In the genomic region with DNA sequence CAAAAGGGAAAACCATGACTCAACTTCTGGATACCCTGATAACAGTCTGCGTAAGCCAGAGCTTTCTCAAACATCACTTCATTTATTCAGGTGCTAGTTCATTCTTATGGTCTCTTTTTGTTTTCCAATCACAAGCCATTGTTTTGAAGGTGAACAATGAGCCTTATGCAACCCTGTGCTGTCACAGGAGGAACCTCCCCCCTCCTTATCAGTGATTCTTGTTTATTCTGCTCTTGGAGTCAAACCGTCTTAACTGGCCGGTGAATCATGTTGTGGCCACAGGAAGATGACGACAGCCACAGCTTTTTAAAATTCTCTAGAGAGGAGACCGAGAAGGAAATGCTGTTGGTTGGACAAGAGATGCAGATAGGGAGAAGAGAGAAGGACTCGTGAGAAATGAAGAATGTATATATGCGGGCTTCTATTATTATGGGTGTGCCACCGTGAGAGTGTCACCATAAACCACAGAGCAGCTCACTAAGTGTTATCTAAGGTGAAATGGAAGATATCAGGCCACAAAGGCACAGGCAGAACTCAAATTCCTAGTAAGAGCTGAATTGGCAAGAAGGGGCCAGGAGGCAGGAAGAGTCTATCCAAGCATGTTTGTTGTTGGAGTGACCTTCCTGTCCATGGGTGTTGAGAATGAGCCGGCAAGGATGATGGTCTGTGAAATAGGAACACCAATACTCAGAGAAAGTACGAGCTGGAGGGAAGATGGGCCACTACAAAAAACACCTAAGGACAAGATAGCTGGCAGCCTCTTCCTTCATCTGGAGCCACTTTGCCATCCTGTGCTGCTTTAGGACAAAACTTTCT, we compare ENCODE assay signal across 10 mouse cellular contexts.
DNase-seq lines count a peak whose midpoint lies in the region; ATAC-seq and TF ChIP-seq lines count a peak whose summit lies in the region.
"Had no signal": no experiment of that assay in that cellular context is flagged by ENCODE, and none has a peak within 500 bp of the region (broad histone marks: within the 10 kb centered on the region; RNA-seq: fewer than 3 reads in every experiment).

No protein-coding gene starts in this region.

- TF ChIP-seq POLR2A in MEL (IDR thresholded peaks at IDR 0.05; ENCODE audit: control insufficient read depth in 1 of 2, insufficient read depth in 1 of 2, low read depth in 1 of 2, low read length in 2 of 2, poor library complexity in 1 of 2): peak; percentile 37 to 60; a peak in 2 of 4 replicates

- ATAC-seq in heart, embryonic 13.5 days (ENCODE audit: extremely low read depth, insufficient number of reproducible peaks, low FRiP score, low TSS enrichment): no peak
- peak; percentile 47; the same call in 1 of the 2 replicates for ATAC-seq in liver, postnatal 0 days
- ATAC-seq in frontal cortex, adult (ENCODE audit: low TSS enrichment): no peak

- DNase-seq in adrenal gland, adult 2 months: peak; percentile 58
- no peak for DNase-seq in adrenal gland, postnatal 10 days
- peak; percentile 95 for DNase-seq in MEL (ENCODE audit: low read depth, low spot score)
- DNase-seq in liver, postnatal 0 days: no peak
- no peak for DNase-seq in left cerebral cortex, postnatal 10 days (ENCODE audit: extremely low spot score in 1 of 2, low spot score in 2 of 2)
- no peak for DNase-seq in right cerebral cortex, adult 2 months (ENCODE audit: low spot score in 2 of 2)
- DNase-seq: cerebellum, adult 2 months had no signal

- H3K4me2 ChIP-seq in heart, embryonic 13.5 days: no peak overlapping the region; the same call in 1 of the 2 replicates
- H3K4me2 ChIP-seq in liver, postnatal 0 days (ENCODE audit: low read depth, low read length): no peak overlapping the region

- WGBS in heart, embryonic 13.5 days: 29% methylated on average over 10 of the region's 10 CpGs
- 12% methylated on average over 10 of the region's 10 CpGs for WGBS in liver, postnatal 0 days (ENCODE audit: insufficient replicate concordance)

- TF ChIP-seq CTCF in MEL (IDR thresholded peaks at IDR 0.05 in 2 of 3, conservative IDR thresholded peaks at IDR 0.05 in 1 of 3; ENCODE audit: control insufficient read depth in 1 of 3, insufficient read depth in 1 of 3, low read depth in 2 of 3, low read length in 3 of 3, poor library complexity in 1 of 3, severe bottlenecking in 1 of 3): no peak
- no peak for TF ChIP-seq CTCF in liver, postnatal 0 days (IDR thresholded peaks at IDR 0.05; ENCODE audit: low read depth)

- peak overlapping the region; percentile 59 for H3K9ac ChIP-seq in MEL (ENCODE audit: control insufficient read depth, low read depth, low read length, poor library complexity, severe bottlenecking)
- no peak overlapping the region for H3K9ac ChIP-seq in heart, embryonic 13.5 days
- no peak overlapping the region for H3K9ac ChIP-seq in liver, postnatal 0 days (replicated peaks)

- no peak; the same call in 1 of the 2 replicates for TF ChIP-seq RAD21 in MEL (IDR thresholded peaks at IDR 0.05; ENCODE audit: low read depth, low read length)

- H3K4me1 ChIP-seq in MEL (ENCODE audit: control insufficient read depth in 1 of 2, insufficient read depth in 2 of 2, low read length in 2 of 2): peaks cover 45 to 46% of the 10 kb centered on the region in 2 experiments
- peaks cover 27% of the 10 kb centered on the region for H3K4me1 ChIP-seq in heart, embryonic 13.5 days
- peaks cover 11% of the 10 kb centered on the region for H3K4me1 ChIP-seq in liver, postnatal 0 days (ENCODE audit: insufficient read depth)

- H3K79me2 ChIP-seq in MEL (ENCODE audit: control insufficient read depth, insufficient read depth, low read length, poor library complexity): no peaks in the 10 kb centered on the region

- TF ChIP-seq EP300 in MEL (IDR thresholded peaks at IDR 0.05; ENCODE audit: low read depth in 1 of 2, low read length in 2 of 2): peak; percentile 83 to 95
- peak; percentile 68 for TF ChIP-seq EP300 in liver, postnatal 0 days (IDR thresholded peaks at IDR 0.05; ENCODE audit: low read depth)

- H3K4me3 ChIP-seq in MEL (ENCODE audit: control insufficient read depth in 1 of 2, insufficient read depth in 1 of 2, low read depth in 2 of 2, low read length in 2 of 2): peak overlapping the region; percentile 27 to 32
- no peak overlapping the region for H3K4me3 ChIP-seq in heart, embryonic 13.5 days
- H3K4me3 ChIP-seq in liver, postnatal 0 days (ENCODE audit: low read depth, low read length): no peak overlapping the region
- H3K4me3 ChIP-seq: erythroblast, embryonic 14.5 days had no signal

- no peaks in the 10 kb centered on the region for H3K9me3 ChIP-seq in MEL (replicated peaks; ENCODE audit: insufficient read depth, low read length)
- H3K9me3 ChIP-seq in heart, embryonic 13.5 days: no peaks in the 10 kb centered on the region
- H3K9me3 ChIP-seq in liver, postnatal 0 days (ENCODE audit: low read length): no peaks in the 10 kb centered on the region

- H3K27ac ChIP-seq in MEL (ENCODE audit: control insufficient read depth, low read depth, low read length): peak overlapping the region; percentile 95
- H3K27ac ChIP-seq in heart, embryonic 13.5 days (replicated peaks): peak overlapping the region; percentile 49
- H3K27ac ChIP-seq in liver, postnatal 0 days (ENCODE audit: low read depth): peak overlapping the region; percentile 26; the same call in 1 of the 2 replicates

- H3K36me3 ChIP-seq in MEL (ENCODE audit: control insufficient read depth in 1 of 2, insufficient read depth in 2 of 2, low read length in 2 of 2): peaks cover 0 to 56% of the 10 kb centered on the region in 2 experiments; a peak in 2 of 4 replicates
- H3K36me3 ChIP-seq in heart, embryonic 13.5 days: no peaks in the 10 kb centered on the region
- no peaks in the 10 kb centered on the region for H3K36me3 ChIP-seq in liver, postnatal 0 days (replicated peaks; ENCODE audit: insufficient read depth, low read length)

- intact Hi-C loops in left cerebral cortex, postnatal 10 days (cut with DNase I): no loop called here

- no peaks in the 10 kb centered on the region for H3K27me3 ChIP-seq in MEL (ENCODE audit: control insufficient read depth in 1 of 2, insufficient read depth in 2 of 2, low read length in 2 of 2)
- no peaks in the 10 kb centered on the region for H3K27me3 ChIP-seq in heart, embryonic 13.5 days (replicated peaks)
- no peaks in the 10 kb centered on the region for H3K27me3 ChIP-seq in liver, postnatal 0 days (ENCODE audit: insufficient read depth, low read length)

TF ChIP-seq in MEL, 35 proteins besides CTCF, POLR2A, EP300 and RAD21:
- TF ChIP-seq SMC3 (IDR thresholded peaks at IDR 0.05; ENCODE audit: low read depth, low read length): no peak; the same call in 1 of the 2 replicates
- TF ChIP-seq UBTF (IDR thresholded peaks at IDR 0.05; ENCODE audit: borderline replicate concordance, insufficient read depth, low read depth, low read length): no peak
- TF ChIP-seq POLR2AphosphoS2 (IDR thresholded peaks at IDR 0.05; ENCODE audit: low read length): peak; percentile 67
- TF ChIP-seq MAX (IDR thresholded peaks at IDR 0.05; ENCODE audit: low read length): peak; percentile 49; the same call in 1 of the 2 replicates
- TF ChIP-seq POLR2AphosphoS5 (IDR thresholded peaks at IDR 0.05; ENCODE audit: borderline replicate concordance, low read depth, low read length): no peak
- no peak for TF ChIP-seq GABPA (IDR thresholded peaks at IDR 0.05; ENCODE audit: low read depth, low read length)
- TF ChIP-seq TBP (IDR thresholded peaks at IDR 0.05; ENCODE audit: low read depth, low read length): peak; percentile 76
- no peak; the same call in 1 of the 2 replicates for TF ChIP-seq KAT2A (conservative IDR thresholded peaks at IDR 0.05; ENCODE audit: low read depth, low read length)
- TF ChIP-seq SIN3A (IDR thresholded peaks at IDR 0.05; ENCODE audit: low read length): peak; percentile 93
- 0 out of 2 replicates have a peak, but pooled peaks have one; percentile 27 for TF ChIP-seq MEF2A (IDR thresholded peaks at IDR 0.05; ENCODE audit: extremely low read depth, insufficient replicate concordance, low read depth, low read length, poor library complexity, severe bottlenecking)
- TF ChIP-seq ELF1 (IDR thresholded peaks at IDR 0.05; ENCODE audit: low read depth, low read length): peak; percentile 51
- peak; percentile 89 for TF ChIP-seq BHLHE40 (IDR thresholded peaks at IDR 0.05; ENCODE audit: borderline replicate concordance, low read depth, low read length)
- TF ChIP-seq GATA1 (IDR thresholded peaks at IDR 0.05; ENCODE audit: low read depth, low read length): peak; percentile 84
- TF ChIP-seq HCFC1 (IDR thresholded peaks at IDR 0.05; ENCODE audit: low read depth, low read length): peak; percentile 71
- peak; percentile 86; the same call in 1 of the 2 replicates for TF ChIP-seq MAZ (IDR thresholded peaks at IDR 0.05; ENCODE audit: low read depth, low read length)
- peak; percentile 54; the same call in 1 of the 2 replicates for TF ChIP-seq MYC (IDR thresholded peaks at IDR 0.05; ENCODE audit: low read depth, low read length)
- TF ChIP-seq ETS1 (IDR thresholded peaks at IDR 0.05; ENCODE audit: low read depth, low read length): peak; percentile 96
- no peak for TF ChIP-seq USF1 (IDR thresholded peaks at IDR 0.05; ENCODE audit: low read depth, low read length)
- TF ChIP-seq ZKSCAN1 (IDR thresholded peaks at IDR 0.05; ENCODE audit: low read depth, low read length): no peak
- TF ChIP-seq ZMIZ1 (IDR thresholded peaks at IDR 0.05; ENCODE audit: low read depth, low read length): peak; percentile 63
- TF ChIP-seq ZC3H11A (IDR thresholded peaks at IDR 0.05; ENCODE audit: low read depth, low read length): peak; percentile 22; the same call in 1 of the 2 replicates
- TF ChIP-seq TAL1 (IDR thresholded peaks at IDR 0.05; ENCODE audit: low read length): peak; percentile 59
- TF ChIP-seq NELFE (IDR thresholded peaks at IDR 0.05; ENCODE audit: low read depth, low read length): peak; percentile 44
- peak; percentile 83; the same call in 1 of the 2 replicates for TF ChIP-seq JUND (IDR thresholded peaks at IDR 0.05; ENCODE audit: low read depth, low read length)
- TF ChIP-seq MYB (IDR thresholded peaks at IDR 0.05; ENCODE audit: low read depth, low read length): peak; percentile 98
- peak; percentile 69; the same call in 1 of the 2 replicates for TF ChIP-seq RCOR1 (IDR thresholded peaks at IDR 0.05; ENCODE audit: low read depth, low read length)
- peak; percentile 82 for TF ChIP-seq MAFK (IDR thresholded peaks at IDR 0.05; ENCODE audit: borderline replicate concordance, low read depth, low read length)
- TF ChIP-seq MXI1 (IDR thresholded peaks at IDR 0.05; ENCODE audit: low read depth, low read length): peak; percentile 78
- TF ChIP-seq CHD2 (IDR thresholded peaks at IDR 0.05; ENCODE audit: low read length): peak; percentile 66
- peak; percentile 85 for TF ChIP-seq TCF12 (IDR thresholded peaks at IDR 0.05; ENCODE audit: low read depth, low read length)
- TF ChIP-seq E2F4 (IDR thresholded peaks at IDR 0.05; ENCODE audit: borderline replicate concordance, low read depth, low read length): no peak

Comparison
In these comparisons a context has a peak if more than half of its experiments do, and no peak if none do; other contexts are left out.
1. DNase-seq: peak in adrenal gland, adult 2 months (single experiment) and MEL (single experiment); none in adrenal gland, postnatal 10 days (single experiment), liver, postnatal 0 days (single experiment), left cerebral cortex, postnatal 10 days (0 of 2) and right cerebral cortex, adult 2 months (0 of 2).
2. H3K27ac ChIP-seq: peak in every context shown above with its lines; median percentile 95 in MEL; 49 in heart, embryonic 13.5 days; 26 in liver, postnatal 0 days.
3. H3K4me3 ChIP-seq: peak in MEL (2 of 2); none in heart, embryonic 13.5 days (single experiment) and liver, postnatal 0 days (single experiment).